Mouse (Mus musculus) embryonic stem cell, embryonic (primary cell): Measurements from ENCODE around the gene Rap1gap.

ENCODE experiments used
- CTCF ChIA-PET, 4 experiments: fragments of 300-600 bp in 2 of 4; fragments of 350-600 bp in 2 of 4; sonication (Branson Sonifier 250); formaldehyde crosslinking; loops; one replicate each; lab custom pipeline; 2022; ENCODE audit warnings: inconsistent platforms in 2 of 4; lab: Charles Lee
- POLR2A ChIA-PET, 4 experiments: fragments of 300-600 bp in 2 of 4; fragments of 350-600 bp in 2 of 4; sonication (Branson Sonifier 250); formaldehyde crosslinking; loops; one replicate each; lab custom pipeline; 2022; ENCODE audit warnings: antibody characterized with exemption in 4 of 4, inconsistent platforms in 1 of 4; lab: Charles Lee

Gene Rap1gap

GRCm38 (mm10) chr4:137664433-137664979, at the start of gene Rap1gap:
Rap1gap (plus strand) TSS chr4:137664726.
- CTCF ChIA-PET = interaction anchor here (0.6 to 1.9 kb wide), 8 partner anchors 11 to 215 kb away, joined by 3 to 8 read pairs (median 3); no protein-coding TSS in a partner anchor
- POLR2A ChIA-PET = interaction anchor here (0.5 to 4.5 kb wide), 21 partner anchors 10 to 819 kb away, joined by 3 to 29 read pairs (median 3); no protein-coding TSS in a partner anchor

- ChIA-PET POLR2A (interaction anchor here in 3 of 4 experiments (0.6 to 24.6 kb wide), 12 partner anchors 9 to 29 kb away, joined by 3 to 547 read pairs (median 4); partner anchors contain the start of gene Usp48 (in 2 of the 3)), CTCF (interaction anchor here in 1 of 4 experiments (1.0 kb wide), 1 partner anchor 23 kb away, joined by 3 read pairs; no protein-coding TSS in a partner anchor)
These were observed 41.7 kb upstream of the Rap1gap start for GRCm38 (mm10) chr4:137622847-137623246.

GRCm38 (mm10) chr4:137627476-137628235, 36.9 kb upstream of the Rap1gap start:
- ChIA-PET POLR2A (interaction anchor here (0.5 to 24.6 kb wide), 25 partner anchors 9 to 183 kb away, joined by 3 to 547 read pairs (median 5); partner anchors contain the start of gene Usp48 (in 2 of the 4)), CTCF (interaction anchor here in 2 of 4 experiments (0.7 to 0.9 kb wide), 3 partner anchors 10 to 314 kb away, joined by 4 to 7 read pairs (median 7); no protein-coding TSS in a partner anchor)

GRCm38 (mm10) chr4:137628400-137628799, 36.1 kb upstream of the Rap1gap start:
- ChIA-PET CTCF (interaction anchor here in 1 of 4 experiments (0.9 kb wide), 1 partner anchor 9 kb away, joined by 7 read pairs; no protein-coding TSS in a partner anchor), POLR2A (interaction anchor here (0.5 to 24.6 kb wide), 23 partner anchors 10 to 159 kb away, joined by 3 to 547 read pairs (median 5); partner anchors contain the start of gene Usp48 (in 3 of the 4))

- CTCF ChIA-PET = no interaction called here
- POLR2A ChIA-PET = interaction anchor here (0.6 to 24.6 kb wide), 18 partner anchors 9 to 795 kb away, joined by 3 to 547 read pairs (median 6); partner anchors contain the start of genes Usp48 (in 3 of the 4) and Rap1gap (in 1 of the 4)
These were observed 35.2 kb upstream of the Rap1gap start for GRCm38 (mm10) chr4:137629354-137629753.

- CTCF ChIA-PET = interaction anchor here in 1 of 4 experiments (0.6 to 1.0 kb wide), 2 partner anchors 40 to 44 kb away, joined by 3 read pairs; no protein-coding TSS in a partner anchor
- POLR2A ChIA-PET = interaction anchor here in 3 of 4 experiments (0.5 to 24.6 kb wide), 12 partner anchors 9 to 36 kb away, joined by 3 to 547 read pairs (median 8); partner anchors contain the start of genes Usp48 (in 2 of the 3) and Rap1gap (in 1 of the 3)
These were observed 34.4 kb upstream of the Rap1gap start for GRCm38 (mm10) chr4:137630153-137630552.

GRCm38 (mm10) chr4:137631596-137631995, 32.9 kb upstream of the Rap1gap start:
- POLR2A ChIA-PET = interaction anchor here in 3 of 4 experiments (0.6 to 3.4 kb wide), 9 partner anchors 11 to 315 kb away, joined by 3 to 21 read pairs (median 6); partner anchors contain the start of gene Usp48 (in 2 of the 3)
- CTCF ChIA-PET = interaction anchor here in 1 of 4 experiments (0.6 kb wide), 2 partner anchors 14 to 61 kb away, joined by 3 to 11 read pairs; no protein-coding TSS in a partner anchor

GRCm38 (mm10) chr4:137633394-137633793, 31.1 kb upstream of the Rap1gap start:
- CTCF ChIA-PET = interaction anchor here in 3 of 4 experiments (0.5 to 0.8 kb wide), 3 partner anchors 32 to 93 kb away, joined by 3 read pairs; no protein-coding TSS in a partner anchor
- POLR2A ChIA-PET = interaction anchor here in 3 of 4 experiments (0.5 to 3.4 kb wide), 23 partner anchors 8 to 1962 kb away, joined by 3 to 21 read pairs (median 4); partner anchors contain the start of gene Usp48 (in 2 of the 3)

GRCm38 (mm10) chr4:137636597-137636996, 27.9 kb upstream of the Rap1gap start:
- ChIA-PET POLR2A (interaction anchor here in 3 of 4 experiments (0.6 to 29.4 kb wide), 14 partner anchors 9 to 601 kb away, joined by 3 to 547 read pairs (median 6); partner anchors contain the start of gene Usp48 (in 2 of the 3)), CTCF (interaction anchor here in 3 of 4 experiments (0.6 to 1.3 kb wide), 6 partner anchors 9 to 782 kb away, joined by 3 to 5 read pairs (median 3); partner anchors contain the start of gene Rap1gap (in 1 of the 3))

- CTCF ChIA-PET = interaction anchor here in 1 of 4 experiments (0.7 kb wide), 1 partner anchor 9 kb away, joined by 3 read pairs; no protein-coding TSS in a partner anchor
- POLR2A ChIA-PET = interaction anchor here in 3 of 4 experiments (1.0 to 29.4 kb wide), 10 partner anchors 8 to 129 kb away, joined by 3 to 547 read pairs (median 8); partner anchors contain the start of gene Usp48 (in 1 of the 3)
These were observed 23.0 kb upstream of the Rap1gap start for GRCm38 (mm10) chr4:137641556-137641955.

- CTCF ChIA-PET = interaction anchor here in 1 of 4 experiments (0.7 kb wide), 1 partner anchor 8 kb away, joined by 3 read pairs; no protein-coding TSS in a partner anchor
- POLR2A ChIA-PET = interaction anchor here in 2 of 4 experiments (0.9 to 29.4 kb wide), 9 partner anchors 9 to 55 kb away, joined by 3 to 547 read pairs (median 10); partner anchors contain the start of gene Usp48 (in 1 of the 2)
These were observed 22.4 kb upstream of the Rap1gap start for GRCm38 (mm10) chr4:137642101-137642500.

- POLR2A ChIA-PET = interaction anchor here in 3 of 4 experiments (0.7 to 29.4 kb wide), 16 partner anchors 8 to 50 kb away, joined by 3 to 547 read pairs (median 6); partner anchors contain the start of gene Usp48 (in 1 of the 3)
- CTCF ChIA-PET = interaction anchor here in 1 of 4 experiments (1.0 to 1.1 kb wide), 2 partner anchors 27 to 1761 kb away, joined by 3 to 5 read pairs; no protein-coding TSS in a partner anchor
These were observed 21.1 kb upstream of the Rap1gap start for GRCm38 (mm10) chr4:137643459-137643858.

- ChIA-PET POLR2A (interaction anchor here in 2 of 4 experiments (1.0 to 29.4 kb wide), 10 partner anchors 10 to 52 kb away, joined by 3 to 547 read pairs (median 8); partner anchors contain the start of gene Usp48 (in 1 of the 2)), CTCF (interaction anchor here in 2 of 4 experiments (0.7 to 1.5 kb wide), 2 partner anchors 9 to 11 kb away, joined by 3 read pairs; no protein-coding TSS in a partner anchor)
These were observed 18.3 kb upstream of the Rap1gap start for GRCm38 (mm10) chr4:137646262-137646661.

- ChIA-PET POLR2A (interaction anchor here in 2 of 4 experiments (0.6 to 29.4 kb wide), 9 partner anchors 9 to 52 kb away, joined by 3 to 547 read pairs (median 4); partner anchors contain the start of gene Rap1gap (in 2 of the 2)), CTCF (interaction anchor here in 1 of 4 experiments (0.6 kb wide), 1 partner anchor 159 kb away, joined by 3 read pairs; no protein-coding TSS in a partner anchor)
These were observed 16.9 kb upstream of the Rap1gap start for GRCm38 (mm10) chr4:137647648-137648047.

GRCm38 (mm10) chr4:137648230-137648629, 16.3 kb upstream of the Rap1gap start:
- CTCF ChIA-PET = interaction anchor here in 2 of 4 experiments (0.5 to 0.7 kb wide), 3 partner anchors 8 to 1005 kb away, joined by 3 to 4 read pairs (median 4); no protein-coding TSS in a partner anchor
- POLR2A ChIA-PET = interaction anchor here in 3 of 4 experiments (0.6 to 29.4 kb wide), 13 partner anchors 9 to 1949 kb away, joined by 3 to 547 read pairs (median 4); partner anchors contain the start of gene Rap1gap (in 2 of the 3)

GRCm38 (mm10) chr4:137650912-137651311, 13.6 kb upstream of the Rap1gap start:
- POLR2A ChIA-PET = interaction anchor here in 2 of 4 experiments (0.7 to 29.4 kb wide), 12 partner anchors 9 to 52 kb away, joined by 3 to 547 read pairs (median 6); partner anchors contain the start of gene Rap1gap (in 1 of the 2)

More at GRCm38 (mm10) chr4:137650912-137651311, 13.6 kb upstream of the Rap1gap start:
- CTCF ChIA-PET = interaction anchor here in 1 of 4 experiments (1.2 kb wide), 1 partner anchor 217 kb away, joined by 3 read pairs; no protein-coding TSS in a partner anchor
